Comparison of ENCODE assay signal across 19 mouse cellular contexts in genomic region chr4:134136280-134136926, GRCm38 (mm10). TPM values are rescaled to one million over a fixed set of nuclear protein-coding genes. Genes with fewer than 3 reads are reported as not detected.
A peak's percentile ranks its signal among the peaks of the same experiment; 100 is the strongest.
DNase-seq lines count a peak whose midpoint lies in the region; ATAC-seq and TF ChIP-seq lines count a peak whose summit lies in the region.
"Had no signal": no experiment of that assay in that cellular context is flagged by ENCODE, and none has a peak within 500 bp of the region (broad histone marks: within the 10 kb centered on the region; RNA-seq: fewer than 3 reads in every experiment).

No protein-coding gene starts in this region.

- 0 out of 2 replicates have a peak overlapping the region, but pooled peaks have one; percentile 28 for H3K9ac ChIP-seq in heart, embryonic 11.5 days (ENCODE audit: low read depth, low read length)
- no peak overlapping the region for H3K9ac ChIP-seq in hindbrain, postnatal 0 days (replicated peaks; ENCODE audit: low read length)
- H3K9ac ChIP-seq: liver, embryonic 14.5 days had no signal

- H3K27ac ChIP-seq in heart, embryonic 11.5 days (ENCODE audit: low read depth, low read length) = peak overlapping the region; percentile 22; the same call in 1 of the 2 replicates
- peak overlapping the region; percentile 60; the same call in 1 of the 2 replicates for H3K27ac ChIP-seq in embryonic fibroblast, embryonic 13.5 days (ENCODE audit: insufficient read depth, low read length)
- no peak overlapping the region for H3K27ac ChIP-seq in hindbrain, postnatal 0 days
- H3K27ac ChIP-seq: hindbrain, embryonic 10.5 days; liver, embryonic 14.5 days had no signal

- ATAC-seq in heart, embryonic 11.5 days (replicated peaks; ENCODE audit: insufficient number of reproducible peaks, low FRiP score, low TSS enrichment) = no peak
- ATAC-seq in hindbrain, postnatal 0 days = no peak
- ATAC-seq: activated CD4-positive, CD25-positive, alpha-beta regulatory T cell, adult 4 months; lung, postnatal 0 days; midbrain, embryonic 16.5 days; Patski had no signal

- 41% methylated on average over 3 of the region's 3 CpGs for WGBS in heart, embryonic 11.5 days (ENCODE audit: insufficient replicate concordance)
- WGBS in hindbrain, postnatal 0 days = 76% methylated on average over 3 of the region's 3 CpGs

- peaks cover 15% of the 10 kb centered on the region for H3K4me1 ChIP-seq in heart, embryonic 11.5 days (ENCODE audit: control insufficient read depth, insufficient read depth, low read length)
- H3K4me1 ChIP-seq in embryonic fibroblast, embryonic 13.5 days (ENCODE audit: control insufficient read depth, insufficient read depth, low read length) = peaks cover 4% of the 10 kb centered on the region
- H3K4me1 ChIP-seq in hindbrain, postnatal 0 days (ENCODE audit: insufficient read depth, low read length) = no peaks in the 10 kb centered on the region

- no peak for DNase-seq in heart, adult 8-10 months (ENCODE audit: low spot score)
- DNase-seq in retina, postnatal 1 day = peak; percentile 24
- DNase-seq in retina, embryonic 14.5 days (ENCODE audit: low spot score) = no peak
- DNase-seq in hindbrain, postnatal 0 days (ENCODE audit: low spot score) = no peak
- no peak for DNase-seq in right cerebral cortex, postnatal 14 days
- DNase-seq: adrenal gland, postnatal 36 days; cerebellum, adult 9-11 months; heart, adult 18-20 months; kidney, postnatal 14 days; right cerebral cortex, postnatal 25 days; thymus, postnatal 36 days had no signal

- no peaks in the 10 kb centered on the region for H3K27me3 ChIP-seq in heart, embryonic 11.5 days (ENCODE audit: control insufficient read depth, insufficient read depth, low read length)
- no peaks in the 10 kb centered on the region for H3K27me3 ChIP-seq in hindbrain, postnatal 0 days (ENCODE audit: insufficient read depth, low read length)
- H3K27me3 ChIP-seq: Patski had no signal

- TF ChIP-seq POLR2A in embryonic fibroblast, embryonic 13.5 days (IDR thresholded peaks at IDR 0.05; ENCODE audit: low read depth, low read length) = no peak

- TF ChIP-seq CTCF in embryonic fibroblast, embryonic 13.5 days (IDR thresholded peaks at IDR 0.05; ENCODE audit: borderline replicate concordance, insufficient read depth, low read length) = no peak
- no peak for TF ChIP-seq CTCF in hindbrain, postnatal 0 days (IDR thresholded peaks at IDR 0.05; ENCODE audit: low read depth)

- no peaks in the 10 kb centered on the region for H3K9me3 ChIP-seq in heart, embryonic 11.5 days (replicated peaks; ENCODE audit: control insufficient read depth, low read length)
- no peaks in the 10 kb centered on the region for H3K9me3 ChIP-seq in hindbrain, postnatal 0 days (ENCODE audit: low read length)
- H3K9me3 ChIP-seq: hindbrain, embryonic 10.5 days had no signal

- H3K4me2 ChIP-seq in heart, embryonic 11.5 days = no peak overlapping the region
- H3K4me2 ChIP-seq in hindbrain, postnatal 0 days (ENCODE audit: low read depth, low read length) = no peak overlapping the region

- no peak overlapping the region for H3K4me3 ChIP-seq in heart, embryonic 11.5 days (ENCODE audit: low read depth, low read length)
- H3K4me3 ChIP-seq in embryonic fibroblast, embryonic 13.5 days (ENCODE audit: insufficient read depth, low read length) = no peak overlapping the region
- no peak overlapping the region for H3K4me3 ChIP-seq in hindbrain, postnatal 0 days (ENCODE audit: low read length)
- H3K4me3 ChIP-seq: hindbrain, embryonic 10.5 days had no signal

- no peaks in the 10 kb centered on the region for H3K36me3 ChIP-seq in heart, embryonic 11.5 days (ENCODE audit: control insufficient read depth, insufficient read depth, low read length)
- no peaks in the 10 kb centered on the region for H3K36me3 ChIP-seq in hindbrain, postnatal 0 days (ENCODE audit: insufficient read depth, low read length)

RNA-seq across cellular contexts. Expression of gene Sh3bgrl3, which starts 7.8 kb away (rescaled TPM):
- 179 and 220 TPM in 2 replicates for polyA plus RNA-seq in heart, embryonic 11.5 days (2014; fragmentation: Nextera tagmentation; extraction: Ambion mirVana)
- total RNA-seq in heart, adult 8-10 months (2022) = 10 to 100 TPM; 31.3 to 41.3 (median 35.0) TPM
- polyA plus RNA-seq in embryonic fibroblast, embryonic 13.5 days (2011; ENCODE audit: insufficient read length, low read depth, missing spikeins) = 317 and 335 TPM in 2 replicates
- 220 and 259 TPM in 2 replicates for total RNA-seq in hindbrain, postnatal 0 days (2014; rRNA removed)
- polyA plus RNA-seq in hindbrain, postnatal 0 days (2015; fragmentation: Nextera tagmentation; extraction: Ambion mirVana) = 553 and 564 TPM in 2 replicates

RNA-seq across cellular contexts. Expression of gene Ubxn11, which starts 34.0 kb away (rescaled TPM):
- 2.0 and 3.2 TPM in 2 replicates for polyA plus RNA-seq in heart, embryonic 11.5 days (2014; fragmentation: Nextera tagmentation; extraction: Ambion mirVana)
- 1 to 10 TPM; 1.5 to 3.5 (median 2.5) TPM for total RNA-seq in heart, adult 8-10 months (2022)
- polyA plus RNA-seq in embryonic fibroblast, embryonic 13.5 days (2011; ENCODE audit: insufficient read length, low read depth, missing spikeins) = 2.6 TPM in 2 replicates
- total RNA-seq in hindbrain, postnatal 0 days (2014; rRNA removed) = 3.5 and 8.9 TPM in 2 replicates
- 14.0 and 14.6 TPM in 2 replicates for polyA plus RNA-seq in hindbrain, postnatal 0 days (2015; fragmentation: Nextera tagmentation; extraction: Ambion mirVana)

RNA-seq across cellular contexts. Expression of gene Cd52, which starts 41.5 kb away (rescaled TPM):
- polyA plus RNA-seq in heart, embryonic 11.5 days (2014; fragmentation: Nextera tagmentation; extraction: Ambion mirVana) = 3.9 and 6.2 TPM in 2 replicates
- 1 to 10 TPM; 1.6 to 4.8 (median 2.7) TPM for total RNA-seq in heart, adult 8-10 months (2022)
- 1.0 and 6.0 TPM in 2 replicates for polyA plus RNA-seq in embryonic fibroblast, embryonic 13.5 days (2011; ENCODE audit: insufficient read length, low read depth, missing spikeins)
- not detected in 2 replicates for total RNA-seq in hindbrain, postnatal 0 days (2014; rRNA removed)
- polyA plus RNA-seq in hindbrain, postnatal 0 days (2015; fragmentation: Nextera tagmentation; extraction: Ambion mirVana) = 2.7 TPM in 2 replicates
- polyA plus RNA-seq: Patski had no signal

RNA-seq across cellular contexts. Expression of gene Cep85, which starts 50.5 kb away (rescaled TPM):
- polyA plus RNA-seq in heart, embryonic 11.5 days (2014; fragmentation: Nextera tagmentation; extraction: Ambion mirVana) = 23.1 and 27.9 TPM in 2 replicates
- 10 to 100 TPM; 58.4 to 62.7 (median 60.5) TPM for total RNA-seq in heart, adult 8-10 months (2022)
- 17.4 and 22.1 TPM in 2 replicates for polyA plus RNA-seq in embryonic fibroblast, embryonic 13.5 days (2011; ENCODE audit: insufficient read length, low read depth, missing spikeins)
- total RNA-seq in hindbrain, postnatal 0 days (2014; rRNA removed) = 12.9 and 19.6 TPM in 2 replicates
- polyA plus RNA-seq in hindbrain, postnatal 0 days (2015; fragmentation: Nextera tagmentation; extraction: Ambion mirVana) = 16.2 and 17.8 TPM in 2 replicates
